Mouse (Mus musculus) kidney, postnatal 25 days (tissue): ENCODE data around the gene Pabpn1.
"Not testable (repeated sequence)": the region's sequence is repeated elsewhere in the genome, so short reads cannot be mapped to it uniquely, and the experiment has no call there.

ENCODE experiments used
- DNase-seq, 2 experiments: peaks; one replicate each; pipeline ENCODE4 v3.0.0; 2021; ENCODE audit warnings: mixed read lengths in 2 of 2

The Pabpn1 gene

DNA sequence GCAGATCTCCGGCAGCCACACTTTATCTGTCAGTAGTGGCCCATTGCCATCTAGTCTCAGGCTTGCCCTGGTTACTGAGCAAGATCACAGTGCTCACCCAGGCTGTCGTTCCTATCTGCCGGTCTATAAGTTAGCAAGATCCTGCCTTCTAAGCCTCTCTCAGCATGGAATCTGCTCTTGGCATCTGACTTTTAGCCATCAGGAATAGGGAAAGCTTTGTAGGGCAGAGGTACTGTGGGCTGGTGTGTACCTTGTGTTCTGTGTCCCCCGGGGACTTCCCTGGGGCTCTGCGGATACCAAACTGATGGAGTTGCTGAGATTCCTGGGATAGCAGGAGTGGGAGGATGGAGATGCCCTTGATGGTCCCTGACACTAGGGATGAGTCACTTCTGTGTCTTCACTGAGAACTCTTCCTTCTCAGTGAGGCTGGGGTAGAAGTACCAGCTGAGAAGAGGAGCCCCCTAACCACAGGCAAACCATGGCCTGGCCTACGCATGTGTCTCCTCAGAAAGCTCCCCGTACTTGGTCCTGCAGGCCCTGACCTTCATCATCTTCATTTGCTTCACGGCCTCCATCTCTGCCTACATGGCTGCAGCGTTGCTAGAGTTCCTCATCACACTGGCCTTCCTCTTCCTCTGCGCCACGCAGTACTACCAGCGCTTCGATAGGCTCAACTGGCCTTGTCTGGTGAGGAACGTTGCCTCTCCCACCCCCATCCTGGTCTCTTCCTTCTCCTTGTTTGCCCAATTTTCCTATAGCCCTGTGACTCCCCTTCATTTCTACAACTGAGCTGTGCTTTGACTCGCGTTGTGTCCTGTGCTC is 45.3 kb downstream of the Pabpn1 start:
- no peak for DNase-seq

DNA sequence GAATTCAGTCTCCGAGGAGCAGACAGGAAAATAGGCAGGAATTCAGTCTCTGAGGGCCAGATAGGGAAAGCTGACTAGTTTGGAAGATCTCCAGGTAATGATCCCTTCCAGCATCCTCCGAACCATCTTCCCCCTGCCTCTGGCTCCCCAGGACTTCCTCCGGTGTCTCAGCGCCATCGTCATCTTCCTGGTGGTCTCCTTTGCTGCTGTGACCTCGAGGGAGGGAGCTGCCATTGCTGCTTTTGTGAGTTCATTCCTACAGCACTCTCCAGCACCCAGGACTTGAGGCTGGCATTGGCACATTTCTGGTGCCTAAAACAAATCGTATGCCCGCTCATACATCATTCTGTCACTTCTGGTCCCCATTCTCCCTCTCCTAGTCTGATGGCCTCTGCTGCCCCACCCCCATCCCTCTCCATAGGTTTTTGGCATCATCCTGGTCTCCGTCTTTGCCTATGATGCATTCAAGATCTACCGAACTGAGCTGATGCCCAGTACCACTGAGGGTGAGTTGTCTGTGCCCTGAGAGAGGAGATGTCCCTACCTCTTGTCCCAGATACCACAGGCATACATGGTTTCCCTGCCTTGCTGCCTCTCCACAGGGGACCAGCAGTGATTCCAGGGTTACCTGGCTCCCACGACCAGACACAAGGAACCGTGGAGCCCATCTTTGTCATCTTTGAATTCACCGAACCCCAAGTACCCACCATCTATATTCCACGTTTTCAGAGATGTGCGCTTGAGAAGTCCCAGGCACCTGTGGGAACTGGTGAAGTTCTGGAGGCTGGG is 46.3 kb downstream of the Pabpn1 start:
- DNase-seq, result no peak

DNA sequence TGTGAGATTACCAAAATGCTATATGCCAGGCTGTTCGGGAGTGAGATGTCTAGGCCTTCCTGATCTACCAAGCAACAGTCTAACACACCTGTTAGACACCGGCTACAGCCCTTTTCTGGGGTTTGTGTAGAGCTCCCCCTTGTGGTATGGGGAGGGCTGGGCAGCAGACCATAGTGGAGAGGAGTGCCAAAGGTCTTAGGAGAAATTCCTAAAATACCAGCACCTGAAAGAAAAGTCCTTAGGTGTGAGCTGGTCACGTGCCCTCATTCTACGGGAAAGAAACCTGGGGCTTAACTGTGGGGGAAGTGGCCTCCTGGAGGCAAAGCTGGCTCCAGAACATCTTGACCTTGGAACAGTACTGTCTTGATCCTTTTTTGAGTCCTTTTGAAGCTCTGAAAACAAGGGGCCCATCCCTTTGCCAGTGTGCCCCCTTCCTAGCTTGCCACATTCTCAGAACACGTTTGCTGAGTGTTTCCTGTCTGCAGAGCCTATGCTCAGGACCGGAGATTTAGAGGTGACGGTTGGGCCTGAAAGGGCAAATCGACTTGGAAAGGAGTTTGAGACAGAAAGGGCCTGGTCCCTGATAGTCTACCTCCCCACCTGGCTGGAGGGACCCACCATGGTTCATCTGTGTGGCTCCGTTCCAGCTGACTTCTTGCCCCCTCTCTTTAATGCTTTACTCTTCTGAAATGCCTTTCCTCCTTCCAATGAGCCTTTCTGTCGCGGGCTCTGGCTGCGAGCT is 47.3 kb downstream of the Pabpn1 start:
- peak; percentile 80 to 85 for DNase-seq

DNA sequence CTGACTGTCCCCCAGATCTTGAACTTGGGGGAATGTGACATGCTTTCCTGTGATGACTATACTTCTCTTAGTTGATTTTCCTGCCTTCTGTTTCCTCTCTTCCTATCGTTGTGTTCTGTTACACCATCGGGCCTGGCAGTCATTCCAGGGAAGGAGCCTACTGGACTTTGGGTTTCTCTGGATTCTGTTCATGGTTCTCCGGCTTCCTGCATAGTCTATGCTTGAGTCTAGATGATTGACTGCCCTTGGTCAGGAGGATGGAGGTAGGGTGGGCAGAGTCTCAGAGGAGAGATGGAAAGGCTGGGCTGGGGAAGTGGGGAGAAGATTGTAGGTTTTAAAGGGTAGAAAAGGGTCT is 47.9 kb downstream of the Pabpn1 start:
- peak; percentile 18 to 46 for DNase-seq

DNA sequence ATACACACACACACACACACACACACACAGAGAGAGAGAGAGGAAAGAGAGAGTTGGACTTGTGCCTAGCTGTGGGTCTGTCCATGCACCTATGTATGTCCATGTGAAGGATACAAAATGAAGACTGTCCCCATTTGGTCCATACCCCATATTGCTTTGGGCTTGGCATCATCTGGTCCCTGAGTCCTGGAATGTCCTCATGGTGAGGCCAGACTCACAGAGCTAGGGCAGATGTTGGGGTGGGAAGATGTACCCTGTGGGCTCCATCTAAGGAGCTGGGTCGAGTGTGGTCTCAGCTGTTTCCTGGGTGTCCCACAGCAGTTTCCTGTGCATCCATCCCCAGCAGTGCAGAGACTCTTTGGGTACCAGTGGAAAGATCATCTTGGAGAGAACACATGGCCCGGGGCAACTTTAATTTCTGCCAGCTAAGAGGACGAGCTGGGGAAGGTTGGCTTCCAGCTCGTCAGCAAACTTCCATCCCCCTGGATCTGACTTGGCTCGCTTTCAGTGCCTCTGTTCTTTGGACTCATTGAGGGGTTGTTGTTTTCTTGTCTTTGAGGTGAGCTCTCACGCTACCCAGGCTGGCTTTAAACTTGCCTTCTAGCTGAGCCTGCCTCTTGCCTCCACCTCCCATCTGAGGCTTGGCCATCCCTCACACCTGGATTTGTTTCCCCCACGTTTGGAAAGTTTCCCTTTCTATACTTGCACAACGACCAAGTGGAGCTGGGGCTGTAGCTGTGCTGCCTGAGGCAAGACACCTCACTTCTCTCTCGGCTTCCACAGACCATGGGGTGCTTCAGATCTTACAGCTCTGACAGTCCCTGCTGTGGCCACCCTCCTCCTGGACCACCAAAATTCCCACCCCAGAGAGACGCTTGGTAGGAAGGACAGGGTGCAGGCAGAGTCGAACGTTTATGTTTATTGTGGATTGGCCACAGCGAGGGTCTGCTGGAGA is 49.0 kb downstream of the Pabpn1 start:
- DNase-seq, result peak; percentile 62 to 77

DNA sequence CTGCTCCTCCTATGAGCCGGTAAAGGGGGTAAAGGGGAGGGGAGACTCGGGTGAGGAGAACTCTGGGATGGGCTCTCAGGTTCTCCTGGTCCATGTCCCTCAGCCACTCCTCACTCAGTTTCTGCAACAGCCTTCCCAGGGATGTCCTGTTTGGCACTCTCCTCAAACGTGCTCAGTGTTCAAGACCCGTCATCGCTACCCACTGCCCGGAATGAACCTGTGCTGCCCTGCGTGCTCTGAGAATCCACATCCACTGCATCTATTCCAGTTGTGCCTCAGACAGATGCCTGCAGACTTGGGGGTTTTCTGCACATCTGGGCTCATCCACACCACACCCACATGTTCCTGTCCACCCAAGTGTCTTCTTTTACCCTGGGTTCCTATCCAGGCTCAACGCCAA is 50.2 kb downstream of the Pabpn1 start:
- no peak for DNase-seq

DNA sequence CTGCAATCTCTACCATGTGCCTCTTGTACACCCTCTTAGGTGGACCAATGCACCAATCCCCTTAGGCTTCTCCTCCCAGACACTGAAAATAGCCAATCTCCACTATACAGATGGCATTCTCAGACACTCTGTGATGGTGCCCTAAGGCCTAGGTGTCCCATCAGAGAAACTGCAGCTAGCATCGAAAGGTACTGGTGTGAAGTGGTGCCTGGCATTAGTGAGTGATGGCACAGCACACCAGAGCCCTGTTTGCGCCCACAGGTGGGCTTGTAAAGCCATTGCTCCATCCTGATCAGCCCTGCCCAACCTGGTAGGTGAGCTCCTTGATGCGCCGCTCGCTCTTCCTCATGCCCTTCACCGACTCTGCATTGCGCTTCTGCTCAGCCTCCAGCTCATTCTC is 51.7 kb downstream of the Pabpn1 start:
- DNase-seq, result no peak

DNA sequence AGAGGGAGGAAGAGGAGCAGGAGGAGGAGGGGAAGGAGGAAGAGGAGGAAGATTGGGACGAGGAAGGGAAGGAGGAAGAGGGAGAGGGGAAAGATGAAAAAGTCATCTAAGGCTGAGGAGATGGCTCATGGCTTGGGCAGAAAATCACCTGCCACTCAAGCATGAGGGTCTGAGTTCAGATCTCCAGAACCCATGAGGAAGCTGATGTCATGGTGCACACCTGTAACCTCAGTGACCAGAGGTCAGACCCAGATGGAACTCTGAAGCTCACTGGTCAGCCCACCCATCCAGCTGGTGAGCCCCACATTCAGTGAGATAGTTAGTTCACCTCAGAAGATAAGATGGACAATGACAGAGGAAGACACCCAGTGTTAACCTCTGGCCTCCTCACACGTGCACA is 52.6 kb downstream of the Pabpn1 start:
- DNase-seq, result no peak

DNA sequence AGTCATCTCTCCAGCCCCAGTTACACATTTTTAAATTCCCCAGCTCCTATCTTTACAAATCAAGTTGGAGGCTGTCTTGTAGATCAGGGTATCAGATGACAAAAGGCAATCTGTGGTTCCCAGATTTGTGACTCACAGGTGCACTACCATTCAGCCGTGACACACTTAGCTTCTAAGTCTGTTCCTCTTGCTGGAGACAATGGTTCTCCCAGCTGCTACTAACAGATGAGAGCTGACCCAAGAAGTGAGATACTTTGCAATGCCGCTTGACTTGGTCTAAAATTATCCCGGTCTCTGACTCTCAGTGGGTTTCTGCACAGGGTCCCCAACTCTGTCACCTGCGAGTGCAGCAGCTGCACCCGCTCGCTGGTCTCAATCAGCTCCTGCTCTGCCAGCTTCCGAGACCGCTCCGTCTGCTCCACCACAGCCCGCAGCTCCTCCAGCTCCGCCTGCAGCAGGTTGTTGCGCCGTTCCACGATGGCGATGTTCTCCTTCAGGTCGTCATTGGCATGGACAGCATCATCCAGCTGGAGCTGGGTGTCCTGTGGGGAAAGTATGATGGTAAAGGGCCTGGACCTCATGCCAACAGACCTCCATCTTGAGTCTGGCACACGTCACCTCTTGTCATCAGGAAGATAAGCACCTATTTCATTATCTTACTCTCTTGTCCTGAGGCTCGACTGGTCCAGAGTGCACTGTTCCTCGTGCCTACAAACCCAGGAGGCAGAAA is 53.8 kb downstream of the Pabpn1 start:
- no peak for DNase-seq

DNA sequence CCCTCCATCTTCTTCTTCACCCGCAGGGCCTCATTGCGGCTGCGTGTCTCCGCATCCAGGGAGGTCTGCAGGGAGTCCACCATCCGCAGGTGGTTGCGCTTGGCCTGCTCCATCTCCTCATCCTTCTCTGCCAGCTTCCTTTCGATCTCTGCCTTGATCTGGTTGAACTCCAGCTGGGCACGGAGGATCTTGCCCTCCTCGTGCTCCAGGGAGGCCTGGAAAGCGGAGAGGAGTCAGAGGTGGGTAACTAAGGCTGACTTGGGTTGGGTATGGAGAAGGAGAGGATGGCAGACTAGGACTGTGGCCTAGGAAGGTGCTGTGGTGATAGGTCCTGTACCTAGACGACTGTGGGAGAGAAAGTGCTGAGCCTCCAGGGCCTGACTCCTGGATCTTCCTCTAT is 54.7 kb downstream of the Pabpn1 start:
- not testable (repeated sequence) for DNase-seq
